Mouse (Mus musculus): ENCODE results near the gene Arhgap8. TPM values are rescaled to one million over a fixed set of nuclear protein-coding genes. Genes with fewer than 3 reads are reported as not detected.
"Not testable (repeated sequence)": the region's sequence is repeated elsewhere in the genome, so short reads cannot be mapped to it uniquely, and the experiment has no call there.

The Arhgap8 gene
- total RNA-seq, 1 experiment from 2014 or later = not detected

GRCm38 (mm10) chr15:84689356-84689755, 30.5 kb upstream of the Arhgap8 start:
- ATAC-seq (replicated peaks in 1 of 2; ENCODE audit: insufficient read depth in 1 of 2, low FRiP score in 2 of 2, low TSS enrichment in 1 of 2, low read depth in 1 of 2, poor library complexity in 2 of 2, severe bottlenecking in 2 of 2) = no peak

- ATAC-seq (replicated peaks in 1 of 2; ENCODE audit: insufficient read depth in 1 of 2, low FRiP score in 2 of 2, low TSS enrichment in 1 of 2, low read depth in 1 of 2, poor library complexity in 2 of 2, severe bottlenecking in 2 of 2) = 0 out of 4 replicates have a peak, but pooled peaks of 1 of the 2 experiments have one; percentile 4
Observed at GRCm38 (mm10) chr15:84691513-84691912, 28.3 kb upstream of the Arhgap8 start.

- ATAC-seq (replicated peaks in 1 of 2; ENCODE audit: insufficient read depth in 1 of 2, low FRiP score in 2 of 2, low TSS enrichment in 1 of 2, low read depth in 1 of 2, poor library complexity in 2 of 2, severe bottlenecking in 2 of 2) = no peak
Observed at GRCm38 (mm10) chr15:84692645-84693044, 27.2 kb upstream of the Arhgap8 start.

GRCm38 (mm10) chr15:84696021-84696420, 23.8 kb upstream of the Arhgap8 start:
- ATAC-seq (replicated peaks in 1 of 2; ENCODE audit: insufficient read depth in 1 of 2, low FRiP score in 2 of 2, low TSS enrichment in 1 of 2, low read depth in 1 of 2, poor library complexity in 2 of 2, severe bottlenecking in 2 of 2) = no peak

GRCm38 (mm10) chr15:84697611-84698011, 22.2 kb upstream of the Arhgap8 start:
- ATAC-seq (replicated peaks in 1 of 2; ENCODE audit: insufficient read depth in 1 of 2, low FRiP score in 2 of 2, low TSS enrichment in 1 of 2, low read depth in 1 of 2, poor library complexity in 2 of 2, severe bottlenecking in 2 of 2) = peak in 1 of 2 experiments; percentile 54; a peak in 1 of 4 replicates

GRCm38 (mm10) chr15:84698189-84698588, 21.7 kb upstream of the Arhgap8 start:
- ATAC-seq (replicated peaks in 1 of 2; ENCODE audit: insufficient read depth in 1 of 2, low FRiP score in 2 of 2, low TSS enrichment in 1 of 2, low read depth in 1 of 2, poor library complexity in 2 of 2, severe bottlenecking in 2 of 2) = no peak

GRCm38 (mm10) chr15:84700147-84700794, 19.6 kb upstream of the Arhgap8 start:
- peak in 1 of 2 experiments; percentile 47; a peak in 1 of 4 replicates for ATAC-seq (replicated peaks in 1 of 2; ENCODE audit: insufficient read depth in 1 of 2, low FRiP score in 2 of 2, low TSS enrichment in 1 of 2, low read depth in 1 of 2, poor library complexity in 2 of 2, severe bottlenecking in 2 of 2)

GRCm38 (mm10) chr15:84701947-84702346, 17.9 kb upstream of the Arhgap8 start:
- ATAC-seq (replicated peaks in 1 of 2; ENCODE audit: insufficient read depth in 1 of 2, low FRiP score in 2 of 2, low TSS enrichment in 1 of 2, low read depth in 1 of 2, poor library complexity in 2 of 2, severe bottlenecking in 2 of 2) = 0 out of 4 replicates have a peak, but pooled peaks of 1 of the 2 experiments have one; percentile 39

GRCm38 (mm10) chr15:84702391-84703345, 17.2 kb upstream of the Arhgap8 start:
- ATAC-seq (replicated peaks in 1 of 2; ENCODE audit: insufficient read depth in 1 of 2, low FRiP score in 2 of 2, low TSS enrichment in 1 of 2, low read depth in 1 of 2, poor library complexity in 2 of 2, severe bottlenecking in 2 of 2) = no peak

GRCm38 (mm10) chr15:84703992-84704391, 15.9 kb upstream of the Arhgap8 start:
- ATAC-seq (replicated peaks in 1 of 2; ENCODE audit: insufficient read depth in 1 of 2, low FRiP score in 2 of 2, low TSS enrichment in 1 of 2, low read depth in 1 of 2, poor library complexity in 2 of 2, severe bottlenecking in 2 of 2) = no peak

- ATAC-seq (replicated peaks in 1 of 2; ENCODE audit: insufficient read depth in 1 of 2, low FRiP score in 2 of 2, low TSS enrichment in 1 of 2, low read depth in 1 of 2, poor library complexity in 2 of 2, severe bottlenecking in 2 of 2) = no peak
Observed at GRCm38 (mm10) chr15:84705351-84705901, 14.4 kb upstream of the Arhgap8 start.

- ATAC-seq (replicated peaks in 1 of 2; ENCODE audit: insufficient read depth in 1 of 2, low FRiP score in 2 of 2, low TSS enrichment in 1 of 2, low read depth in 1 of 2, poor library complexity in 2 of 2, severe bottlenecking in 2 of 2) = no peak
Observed at GRCm38 (mm10) chr15:84706983-84707619, 12.8 kb upstream of the Arhgap8 start.

- ATAC-seq (replicated peaks in 1 of 2; ENCODE audit: insufficient read depth in 1 of 2, low FRiP score in 2 of 2, low TSS enrichment in 1 of 2, low read depth in 1 of 2, poor library complexity in 2 of 2, severe bottlenecking in 2 of 2) = no peak
Observed at GRCm38 (mm10) chr15:84712566-84713405, 7.1 kb upstream of the Arhgap8 start.

- peak; percentile 83 to 87 for ATAC-seq (replicated peaks in 1 of 2; ENCODE audit: insufficient read depth in 1 of 2, low FRiP score in 2 of 2, low TSS enrichment in 1 of 2, low read depth in 1 of 2, poor library complexity in 2 of 2, severe bottlenecking in 2 of 2)
Observed at GRCm38 (mm10) chr15:84714730-84715129, 5.1 kb upstream of the Arhgap8 start.

- no peak for ATAC-seq (replicated peaks in 1 of 2; ENCODE audit: insufficient read depth in 1 of 2, low FRiP score in 2 of 2, low TSS enrichment in 1 of 2, low read depth in 1 of 2, poor library complexity in 2 of 2, severe bottlenecking in 2 of 2)
Observed at GRCm38 (mm10) chr15:84715132-84715531, 4.7 kb upstream of the Arhgap8 start.

- not testable (repeated sequence) for ATAC-seq (replicated peaks in 1 of 2; ENCODE audit: insufficient read depth in 1 of 2, low FRiP score in 2 of 2, low TSS enrichment in 1 of 2, low read depth in 1 of 2, poor library complexity in 2 of 2, severe bottlenecking in 2 of 2)
Observed at GRCm38 (mm10) chr15:84717570-84718270, 2.1 kb upstream of the Arhgap8 start.

All from hematopoietic stem cell, adult 5-6 weeks (primary cell).